Mouse (Mus musculus): Measurements from ENCODE around the gene Ncoa6. TPM values are rescaled to one million over a fixed set of nuclear protein-coding genes. Genes with fewer than 3 reads are reported as not detected.

Gene Ncoa6
- polyA plus RNA-seq (2014; fragmentation: Nextera tagmentation; extraction: Ambion mirVana) = 31.0 and 35.7 TPM in 2 replicates

DNA sequence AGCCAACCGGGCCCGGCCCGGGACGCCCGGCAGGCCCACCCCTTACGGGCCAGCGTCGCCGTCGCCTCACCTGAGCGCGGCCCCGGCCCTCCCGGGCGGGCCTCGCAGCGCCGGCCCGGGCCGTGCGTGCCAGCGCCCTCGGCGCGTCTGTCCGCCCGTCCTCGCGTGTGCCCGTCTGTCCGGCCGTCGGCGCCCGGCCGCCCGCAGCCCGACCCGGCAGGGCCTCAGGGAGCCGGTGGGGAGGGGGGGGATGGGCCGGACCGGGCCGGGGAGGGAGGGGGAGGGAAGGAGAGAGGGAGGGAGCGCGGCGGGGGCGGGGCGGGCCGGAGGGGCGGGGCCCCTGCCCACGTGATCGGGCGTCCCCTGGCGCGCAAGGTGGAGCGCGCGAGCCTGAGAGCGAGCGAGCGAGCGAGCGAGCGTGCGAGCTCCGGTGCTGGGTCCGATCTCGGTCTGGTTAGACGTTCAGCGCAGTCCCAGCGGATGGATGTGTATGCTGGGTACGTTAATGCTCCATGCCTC lies at the start of gene Ncoa6:
Ncoa6 (minus strand) TSS at position 325 of the 519 bp plus-strand sequence.
- Histone ChIP-seq H3K4me2 (ENCODE audit: low read depth, severe bottlenecking) (peak within 1 kb of the TSS; percentile 84), H3K9ac (ENCODE audit: low read length) (peak within 1 kb of the TSS; percentile 97), H3K36me3 (ENCODE audit: control insufficient read depth, insufficient read depth, low read length) (no peaks in the 10 kb centered on the region), H3K4me1 (ENCODE audit: control insufficient read depth, insufficient read depth, low read length) (0 out of 2 replicates have a peak, but pooled peaks cover 7% of the 10 kb centered on the region), H3K27ac (replicated peaks; ENCODE audit: low read depth, low read length) (peak within 1 kb of the TSS; percentile 79), H3K27me3 (ENCODE audit: control insufficient read depth, insufficient read depth, low read length) (no peaks in the 10 kb centered on the region), H3K9me3 (ENCODE audit: control insufficient read depth, low read length) (no peaks in the 10 kb centered on the region), H3K4me3 (ENCODE audit: low read depth, low read length) (peak within 1 kb of the TSS; percentile 77)
- under 1% methylated on average over 46 of the region's 72 CpGs for WGBS
- ATAC-seq (ENCODE audit: insufficient number of reproducible peaks, low FRiP score, low TSS enrichment, low read depth) (peak; percentile 78), DNase-seq (ENCODE audit: low spot score) (peak; percentile 83)

DNA sequence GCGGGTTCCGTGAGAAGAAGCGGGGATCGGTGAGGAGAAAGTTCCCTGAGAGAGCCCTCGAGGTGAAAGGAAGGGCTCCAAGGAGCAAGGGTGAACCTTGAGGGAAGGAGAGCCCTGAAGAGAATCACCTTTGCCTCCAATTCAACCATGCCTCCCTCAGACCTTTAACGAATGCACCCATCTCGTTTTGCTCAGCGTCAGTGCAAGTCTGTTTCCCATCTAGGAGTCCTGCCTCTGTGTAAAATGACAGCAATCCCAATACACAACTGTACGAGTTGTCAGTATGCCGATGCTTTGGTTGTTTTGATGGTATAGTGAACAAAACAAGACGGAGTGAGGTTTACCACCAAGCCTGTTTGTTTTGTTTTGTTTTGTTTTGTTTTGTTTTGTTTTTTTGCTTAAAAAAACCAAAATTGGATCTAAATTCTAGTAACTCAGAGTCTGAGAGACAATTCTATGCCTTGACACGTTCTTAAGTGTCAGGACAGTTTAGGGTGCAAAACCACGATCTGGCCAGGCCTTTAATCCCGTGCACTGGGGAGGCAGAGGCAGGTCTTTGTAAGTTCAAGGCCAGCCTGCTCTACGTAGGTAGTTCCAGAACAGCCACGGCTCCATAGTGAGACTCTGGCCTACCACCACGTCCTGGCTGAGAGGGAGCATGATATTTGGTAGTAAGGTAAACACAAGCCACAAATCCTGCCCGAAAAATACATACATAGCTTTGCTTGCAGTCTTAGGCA lies 45.0 kb upstream of the Ncoa6 start:
- ATAC-seq (ENCODE audit: insufficient number of reproducible peaks, low FRiP score, low TSS enrichment, low read depth) (no peak), DNase-seq (ENCODE audit: low spot score) (no peak)
- WGBS = 24% methylated on average over 18 of the region's 18 CpGs
- H3K27ac ChIP-seq (replicated peaks; ENCODE audit: low read depth, low read length) = no peak overlapping the region
- H3K4me3 ChIP-seq (ENCODE audit: low read depth, low read length) = peak overlapping the region; percentile 41
- H3K4me2 ChIP-seq (ENCODE audit: low read depth, severe bottlenecking) = peak overlapping the region; percentile 79
- 0 out of 2 replicates have a peak, but pooled peaks cover 3% of the 10 kb centered on the region for H3K4me1 ChIP-seq (ENCODE audit: control insufficient read depth, insufficient read depth, low read length)
- peaks cover 8% of the 10 kb centered on the region; the same call in 1 of the 2 replicates for H3K27me3 ChIP-seq (ENCODE audit: control insufficient read depth, insufficient read depth, low read length)
- peak overlapping the region; percentile 35 for H3K9ac ChIP-seq (ENCODE audit: low read length)
- no peaks in the 10 kb centered on the region for H3K9me3 ChIP-seq (ENCODE audit: control insufficient read depth, low read length)
- H3K36me3 ChIP-seq (ENCODE audit: control insufficient read depth, insufficient read depth, low read length) = no peaks in the 10 kb centered on the region

DNA sequence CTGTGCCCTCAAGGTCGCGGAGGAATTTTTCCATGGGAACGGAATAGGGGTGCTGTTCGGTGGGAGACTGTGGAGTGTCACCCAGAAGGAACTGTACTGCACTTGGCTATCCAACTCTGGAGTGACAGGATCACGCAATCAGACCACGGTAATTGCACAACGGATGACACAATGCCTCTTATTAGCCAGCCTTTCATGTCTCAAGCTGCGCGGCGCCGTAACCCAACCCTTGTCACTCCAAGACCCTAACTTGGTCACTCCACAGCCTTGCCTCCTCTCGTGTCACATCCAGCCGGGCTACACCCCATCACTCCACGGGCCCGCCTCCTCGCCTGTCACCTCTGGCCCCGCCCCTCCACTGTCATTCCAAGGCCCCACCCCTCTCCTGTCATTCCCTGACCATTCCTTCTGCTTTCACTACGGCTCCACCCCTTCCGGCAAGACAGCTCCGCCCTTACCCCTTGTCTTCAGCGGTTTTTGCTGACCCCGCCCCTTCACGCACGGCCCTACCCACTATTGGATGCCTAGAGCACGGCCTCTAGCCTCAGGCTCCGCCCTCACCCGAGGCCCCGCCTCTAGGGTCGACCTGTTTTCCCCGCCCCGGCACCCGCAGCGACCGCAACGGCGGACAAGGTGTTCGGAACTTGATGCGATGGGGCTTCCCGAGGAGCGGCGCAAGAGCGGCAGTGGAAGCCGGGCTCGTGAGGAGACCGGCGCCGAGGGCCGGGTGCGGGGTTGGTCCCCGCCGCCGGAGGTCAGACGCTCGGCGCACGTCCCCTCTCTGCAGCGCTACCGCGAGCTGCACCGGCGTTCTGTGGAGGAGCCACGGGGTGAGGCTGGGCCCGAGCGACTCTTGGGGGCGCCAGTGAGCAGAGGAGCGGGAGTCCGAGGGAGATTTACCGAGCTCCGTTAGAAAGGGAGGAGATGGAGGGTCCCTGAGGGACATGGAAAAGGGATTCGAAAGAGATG lies 44.0 kb upstream of the Ncoa6 start, which contains the start of the genes Acss2 and Ggt7:
Acss2 (plus strand) TSS at position 494 of the 969 bp plus-strand sequence.
Ggt7 (minus strand) TSS at position 783 of the 969 bp plus-strand sequence.
- 0 out of 2 replicates have a peak, but pooled peaks cover 3% of the 10 kb centered on the region for H3K4me1 ChIP-seq (ENCODE audit: control insufficient read depth, insufficient read depth, low read length)
- peak; percentile 99 for ATAC-seq (ENCODE audit: insufficient number of reproducible peaks, low FRiP score, low TSS enrichment, low read depth)
- H3K27ac ChIP-seq (replicated peaks; ENCODE audit: low read depth, low read length) = no peak within 1 kb of the TSS
- peak within 1 kb of the TSS; percentile 41 for H3K4me3 ChIP-seq (ENCODE audit: low read depth, low read length)
- peak within 1 kb of the TSS; percentile 35 for H3K9ac ChIP-seq (ENCODE audit: low read length)
- 5% methylated on average over 70 of the region's 70 CpGs for WGBS
- peak within 1 kb of the TSS; percentile 79 for H3K4me2 ChIP-seq (ENCODE audit: low read depth, severe bottlenecking)
- peak; percentile 98 for DNase-seq (ENCODE audit: low spot score)
- peaks cover 10% of the 10 kb centered on the region; the same call in 1 of the 2 replicates for H3K27me3 ChIP-seq (ENCODE audit: control insufficient read depth, insufficient read depth, low read length)
- no peaks in the 10 kb centered on the region for H3K36me3 ChIP-seq (ENCODE audit: control insufficient read depth, insufficient read depth, low read length)
- no peaks in the 10 kb centered on the region for H3K9me3 ChIP-seq (ENCODE audit: control insufficient read depth, low read length)

DNA sequence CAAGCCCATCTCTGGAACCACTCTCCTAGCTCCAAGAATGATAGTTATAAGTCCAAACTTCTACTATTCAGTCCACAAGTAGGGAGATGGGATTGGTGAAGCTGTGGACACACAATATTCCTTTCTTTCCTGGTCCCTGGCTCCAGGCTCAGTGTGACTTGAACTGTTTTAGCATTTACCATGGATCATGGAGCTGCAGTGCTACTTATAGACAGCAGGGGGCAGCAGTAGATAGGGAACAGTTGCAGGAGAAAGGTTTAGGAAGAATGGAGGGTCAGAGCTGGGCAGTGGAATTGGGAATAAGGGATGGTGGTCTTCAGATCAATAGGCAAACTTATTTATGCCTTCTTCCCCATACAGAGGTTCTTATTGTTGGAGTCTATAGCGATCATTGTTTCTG lies 42.2 kb upstream of the Ncoa6 start:
- Histone ChIP-seq H3K9ac (ENCODE audit: low read length) (no peak overlapping the region), H3K36me3 (ENCODE audit: control insufficient read depth, insufficient read depth, low read length) (no peaks in the 10 kb centered on the region), H3K9me3 (ENCODE audit: control insufficient read depth, low read length) (no peaks in the 10 kb centered on the region), H3K27me3 (ENCODE audit: control insufficient read depth, insufficient read depth, low read length) (peaks cover 10% of the 10 kb centered on the region; the same call in 1 of the 2 replicates), H3K4me1 (ENCODE audit: control insufficient read depth, insufficient read depth, low read length) (0 out of 2 replicates have a peak, but pooled peaks cover 3% of the 10 kb centered on the region), H3K4me2 (ENCODE audit: low read depth, severe bottlenecking) (no peak overlapping the region), H3K4me3 (ENCODE audit: low read depth, low read length) (no peak overlapping the region), H3K27ac (replicated peaks; ENCODE audit: low read depth, low read length) (no peak overlapping the region)
- 12% methylated on average over 1 of the region's 1 CpGs for WGBS
- ATAC-seq (ENCODE audit: insufficient number of reproducible peaks, low FRiP score, low TSS enrichment, low read depth) (no peak), DNase-seq (ENCODE audit: low spot score) (peak; percentile 76)

DNA sequence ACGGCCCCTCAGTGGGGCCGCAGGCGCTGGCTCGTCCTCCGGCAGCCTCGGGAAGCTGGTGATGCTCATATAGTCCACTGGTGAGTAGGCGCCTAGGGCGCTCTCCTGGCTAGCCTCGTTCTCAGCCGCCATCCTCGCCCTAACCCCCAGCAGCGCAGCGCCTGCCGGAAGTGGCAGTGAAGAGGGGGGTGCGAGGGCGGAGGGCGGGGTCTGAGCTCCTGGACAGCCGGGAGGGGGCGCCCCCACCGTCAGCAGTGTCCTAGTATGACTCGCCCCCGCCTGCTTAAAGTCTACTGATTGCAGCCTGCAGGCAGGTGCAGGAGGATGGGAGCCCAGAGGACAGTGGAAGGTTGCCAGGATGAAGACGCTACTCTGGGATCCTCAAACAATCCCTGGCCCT lies 41.0 kb upstream of the Ncoa6 start:
- ATAC-seq (ENCODE audit: insufficient number of reproducible peaks, low FRiP score, low TSS enrichment, low read depth) (no peak), DNase-seq (ENCODE audit: low spot score) (peak; percentile 67)
- no peak overlapping the region for H3K27ac ChIP-seq (replicated peaks; ENCODE audit: low read depth, low read length)
- H3K4me3 ChIP-seq (ENCODE audit: low read depth, low read length) = peak overlapping the region; percentile 33
- H3K9ac ChIP-seq (ENCODE audit: low read length) = peak overlapping the region; percentile 54
- H3K9me3 ChIP-seq (ENCODE audit: control insufficient read depth, low read length) = no peaks in the 10 kb centered on the region
- peak overlapping the region; percentile 73 for H3K4me2 ChIP-seq (ENCODE audit: low read depth, severe bottlenecking)
- H3K27me3 ChIP-seq (ENCODE audit: control insufficient read depth, insufficient read depth, low read length) = peaks cover 10% of the 10 kb centered on the region; the same call in 1 of the 2 replicates
- no peaks in the 10 kb centered on the region for H3K36me3 ChIP-seq (ENCODE audit: control insufficient read depth, insufficient read depth, low read length)
- under 1% methylated on average over 23 of the region's 23 CpGs for WGBS
- H3K4me1 ChIP-seq (ENCODE audit: control insufficient read depth, insufficient read depth, low read length) = 0 out of 2 replicates have a peak, but pooled peaks cover 3% of the 10 kb centered on the region

DNA sequence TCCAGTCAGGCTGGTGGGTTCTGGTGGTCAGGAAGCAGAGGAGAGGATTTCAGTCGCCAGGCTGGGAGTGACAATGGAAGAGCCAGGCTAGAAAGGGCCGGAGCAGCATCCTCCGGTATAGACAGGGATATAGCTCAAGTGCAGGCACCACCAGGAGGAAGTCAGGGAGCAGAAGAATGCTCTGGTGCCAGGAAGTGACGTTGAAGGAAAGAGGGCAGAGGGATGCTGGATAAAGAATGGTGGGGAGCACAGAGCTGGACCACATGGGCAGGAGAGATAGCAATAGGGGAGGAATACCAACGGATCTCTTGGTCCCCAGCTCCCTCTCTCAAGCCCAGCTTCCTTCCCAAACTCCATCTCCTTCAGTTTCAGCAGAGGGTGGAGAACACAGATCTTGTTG lies 39.8 kb upstream of the Ncoa6 start:
- Histone ChIP-seq H3K4me1 (ENCODE audit: control insufficient read depth, insufficient read depth, low read length) (no peaks in the 10 kb centered on the region), H3K27me3 (ENCODE audit: control insufficient read depth, insufficient read depth, low read length) (peaks cover 10% of the 10 kb centered on the region; the same call in 1 of the 2 replicates), H3K36me3 (ENCODE audit: control insufficient read depth, insufficient read depth, low read length) (no peaks in the 10 kb centered on the region), H3K4me2 (ENCODE audit: low read depth, severe bottlenecking) (no peak overlapping the region; the same call in 1 of the 2 replicates), H3K27ac (replicated peaks; ENCODE audit: low read depth, low read length) (no peak overlapping the region), H3K9ac (ENCODE audit: low read length) (no peak overlapping the region), H3K4me3 (ENCODE audit: low read depth, low read length) (no peak overlapping the region), H3K9me3 (ENCODE audit: control insufficient read depth, low read length) (no peaks in the 10 kb centered on the region)
- WGBS = 73% methylated on average over 5 of the region's 5 CpGs
- no peak for ATAC-seq (ENCODE audit: insufficient number of reproducible peaks, low FRiP score, low TSS enrichment, low read depth)
- DNase-seq (ENCODE audit: low spot score) = no peak

DNA sequence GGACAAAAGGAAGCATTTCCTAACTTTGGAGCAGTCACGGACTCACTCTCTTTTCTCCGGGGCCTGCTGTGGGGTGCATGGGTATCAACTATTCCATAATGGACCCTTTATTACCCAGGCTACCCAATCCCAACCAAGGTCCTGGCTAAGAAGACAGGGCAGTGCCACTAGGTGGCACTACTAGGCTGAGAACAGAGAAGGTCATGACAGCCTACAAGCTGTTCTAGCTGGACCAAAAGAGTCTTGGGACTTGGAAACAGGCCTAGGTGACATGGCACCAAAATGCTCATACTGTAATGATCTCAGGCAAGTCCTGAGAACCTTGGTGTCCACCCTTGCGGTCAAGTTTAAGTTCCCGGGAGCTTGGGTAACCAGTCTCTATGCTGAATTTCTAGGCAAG lies 38.8 kb upstream of the Ncoa6 start:
- Histone ChIP-seq H3K9ac (ENCODE audit: low read length) (no peak overlapping the region), H3K27me3 (ENCODE audit: control insufficient read depth, insufficient read depth, low read length) (peaks cover 10% of the 10 kb centered on the region; the same call in 1 of the 2 replicates), H3K4me3 (ENCODE audit: low read depth, low read length) (no peak overlapping the region), H3K4me2 (ENCODE audit: low read depth, severe bottlenecking) (no peak overlapping the region), H3K9me3 (ENCODE audit: control insufficient read depth, low read length) (no peaks in the 10 kb centered on the region), H3K27ac (replicated peaks; ENCODE audit: low read depth, low read length) (no peak overlapping the region), H3K4me1 (ENCODE audit: control insufficient read depth, insufficient read depth, low read length) (no peaks in the 10 kb centered on the region), H3K36me3 (ENCODE audit: control insufficient read depth, insufficient read depth, low read length) (no peaks in the 10 kb centered on the region)
- DNase-seq (ENCODE audit: low spot score) = peak; percentile 57
- ATAC-seq (ENCODE audit: insufficient number of reproducible peaks, low FRiP score, low TSS enrichment, low read depth) = no peak
- 69% methylated on average over 4 of the region's 4 CpGs for WGBS
